Mouse (Mus musculus) ES-Bruce4 (cell line): ENCODE data around the gene Crat. TPM values are rescaled to one million over a fixed set of nuclear protein-coding genes. Genes with fewer than 3 reads are reported as not detected.

Source experiments
- H3K27ac ChIP-seq: 2 replicates; pipeline ENCODE4 v1.5.1; 2012; ENCODE audit warnings: low read length, inconsistent platforms; ENCODE audit not compliant: insufficient read depth
- H3K27me3 ChIP-seq: 2 replicates; pipeline ENCODE4 v1.6.1; 2012; ENCODE audit warnings: mild to moderate bottlenecking, low read length, inconsistent platforms; ENCODE audit not compliant: control insufficient read depth, poor library complexity, insufficient read depth, severe bottlenecking
- H3K36me3 ChIP-seq: 2 replicates; pipeline ENCODE4 v1.6.1; 2012; ENCODE audit warnings: inconsistent platforms, mild to moderate bottlenecking, low read length, moderate library complexity; ENCODE audit not compliant: control insufficient read depth, poor library complexity, insufficient read depth, severe bottlenecking
- H3K4me1 ChIP-seq: one replicate; pipeline ENCODE4 v1.8.1; 2011; ENCODE audit warnings: low read length; ENCODE audit not compliant: control insufficient read depth, insufficient read depth
- H3K4me3 ChIP-seq: 2 replicates; pipeline ENCODE4 v1.5.1; 2011; ENCODE audit warnings: low read depth, mild to moderate bottlenecking, low read length
- H3K9ac ChIP-seq: 2 replicates; pipeline ENCODE4 v1.6.1; 2012; ENCODE audit warnings: low read depth, mild to moderate bottlenecking, inconsistent platforms; ENCODE audit not compliant: poor library complexity, severe bottlenecking
- H3K9me3 ChIP-seq: replicated peaks from 2 replicates; pipeline ENCODE4 v1.6.1; 2012; ENCODE audit warnings: mild to moderate bottlenecking, low read length, inconsistent platforms; ENCODE audit not compliant: control insufficient read depth, poor library complexity, insufficient read depth, severe bottlenecking
- CTCF ChIP-seq: IDR thresholded peaks from one replicate; pipeline ENCODE4 v1.8.1; 2011; ENCODE audit warnings: low read depth, low read length
- EP300 ChIP-seq: IDR thresholded peaks from 2 replicates; pipeline ENCODE4 v1.6.1; 2011; ENCODE audit warnings: low read depth, low read length; ENCODE audit not compliant: insufficient read depth
- POLR2A ChIP-seq: IDR thresholded peaks from one replicate; pipeline ENCODE4 v1.8.1; 2011; ENCODE audit warnings: low read length; ENCODE audit not compliant: insufficient read depth
- polyA plus RNA-seq: library from polyadenylated mRNA; stranded (reverse); fragments of >200 nt; gene quantifications from 2 replicates; pipeline ENCODE4 v1.2.4, GENCODE M21; 2011; ENCODE audit warnings: low read depth; ENCODE audit not compliant: missing spikeins, insufficient read depth, insufficient read length

The Crat gene
- polyA plus RNA-seq, result 8.9 and 12.3 TPM in 2 replicates

DNA sequence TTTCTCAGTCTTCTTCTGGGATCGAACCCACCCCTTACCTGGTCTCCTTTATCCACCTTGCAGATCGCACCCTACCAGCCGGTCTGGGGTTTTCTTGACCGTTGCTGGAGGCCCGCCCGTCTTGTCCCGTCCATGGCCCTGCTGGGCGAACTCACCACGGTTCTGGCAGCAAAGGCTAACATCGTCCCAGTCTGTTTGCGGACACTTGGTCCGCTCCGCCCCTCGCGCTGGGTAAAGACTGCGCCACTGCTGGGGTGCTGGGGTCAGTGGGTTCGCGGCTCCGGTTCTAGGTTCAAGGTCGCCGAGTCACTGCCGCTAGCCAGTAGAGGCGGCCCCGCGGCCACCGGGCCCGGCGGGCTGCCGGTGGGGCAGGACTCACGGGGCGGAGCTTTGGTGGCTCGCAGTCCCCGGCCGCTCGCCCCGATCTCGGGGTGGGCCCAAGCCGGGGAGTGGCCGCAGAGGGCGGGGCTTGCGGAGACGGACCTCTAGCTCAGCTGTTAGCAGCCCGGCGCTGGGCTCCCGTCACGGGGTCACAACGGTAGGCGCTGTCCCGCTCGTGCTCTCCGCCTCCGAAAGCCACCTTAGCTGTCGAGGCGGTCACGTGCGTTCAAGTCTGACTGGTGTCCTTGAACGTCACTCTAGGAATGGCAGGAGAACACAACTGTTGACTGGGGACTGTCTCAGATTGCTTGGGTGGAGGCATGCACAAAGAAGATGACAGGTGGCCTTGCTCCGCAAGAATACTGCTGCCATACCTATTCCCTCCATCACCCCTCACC is at the start of gene Crat:
Gene Crat (minus strand): TSS at position 657 of the 779 bp plus-strand sequence.
- Histone ChIP-seq H3K4me1 (no peaks in the 10 kb centered on the region), H3K27me3 (no peaks in the 10 kb centered on the region), H3K9ac (peak within 1 kb of the TSS; percentile 98), H3K4me3 (peak within 1 kb of the TSS; percentile 86), H3K36me3 (no peaks in the 10 kb centered on the region), H3K27ac (peak within 1 kb of the TSS; percentile 27), H3K9me3 (no peaks in the 10 kb centered on the region)
- TF ChIP-seq CTCF, result no peak
- 0 out of 2 replicates have a peak, but pooled peaks have one; percentile 52 for TF ChIP-seq EP300
- TF ChIP-seq POLR2A, result no peak

DNA sequence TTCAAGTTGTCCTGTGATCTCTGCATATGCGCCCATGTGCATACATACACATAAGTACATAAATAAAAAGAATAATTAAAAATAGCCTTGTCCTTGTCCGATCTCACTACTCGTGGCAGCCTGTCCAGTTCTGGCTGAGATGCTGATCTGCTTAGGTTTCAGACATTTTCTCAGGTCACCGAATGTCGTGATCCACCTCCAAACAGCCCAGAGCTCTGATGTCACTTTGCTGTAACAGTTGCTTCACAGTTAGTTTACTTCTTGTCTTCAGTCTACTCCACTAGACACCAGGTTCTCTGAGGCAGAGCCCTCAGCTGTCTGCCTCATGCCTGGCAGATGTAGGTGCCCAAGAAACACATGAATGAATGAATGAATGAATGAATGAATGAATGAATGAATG is 48.8 kb upstream of the Crat start:
- no peak overlapping the region for H3K4me3 ChIP-seq
- no peak overlapping the region for H3K27ac ChIP-seq
- H3K4me1 ChIP-seq, result peaks cover 5% of the 10 kb centered on the region
- H3K36me3 ChIP-seq, result no peaks in the 10 kb centered on the region
- TF ChIP-seq CTCF (no peak), EP300 (no peak), POLR2A (no peak)
- no peaks in the 10 kb centered on the region for H3K27me3 ChIP-seq
- H3K9me3 ChIP-seq, result no peaks in the 10 kb centered on the region
- no peak overlapping the region for H3K9ac ChIP-seq

DNA sequence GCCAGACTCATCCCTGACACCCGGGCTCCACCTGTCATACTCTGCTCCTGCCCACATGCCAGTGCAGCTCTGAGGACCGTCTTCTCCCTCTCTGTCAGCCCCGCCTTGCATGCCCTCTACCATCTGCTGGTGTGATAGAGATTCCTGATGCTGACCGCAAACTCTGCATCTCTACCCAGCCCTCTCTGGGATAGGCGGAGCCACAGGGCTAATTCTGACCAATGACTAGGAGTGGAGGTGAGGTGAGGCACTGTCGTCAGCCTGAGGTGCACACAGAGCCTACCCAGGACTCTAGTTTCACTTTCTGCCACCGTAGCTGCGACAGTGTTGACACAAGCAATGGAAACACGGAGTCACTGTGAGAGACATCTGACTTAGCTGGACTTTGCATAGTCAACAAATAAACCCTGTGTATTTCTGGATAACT is 48.3 kb upstream of the Crat start:
- H3K27me3 ChIP-seq, result no peaks in the 10 kb centered on the region
- H3K4me1 ChIP-seq, result peaks cover 3% of the 10 kb centered on the region
- H3K9ac ChIP-seq, result no peak overlapping the region
- H3K4me3 ChIP-seq, result no peak overlapping the region
- no peaks in the 10 kb centered on the region for H3K9me3 ChIP-seq
- H3K36me3 ChIP-seq, result no peaks in the 10 kb centered on the region
- TF ChIP-seq EP300, result no peak
- no peak for TF ChIP-seq POLR2A
- TF ChIP-seq CTCF, result no peak
- no peak overlapping the region for H3K27ac ChIP-seq

DNA sequence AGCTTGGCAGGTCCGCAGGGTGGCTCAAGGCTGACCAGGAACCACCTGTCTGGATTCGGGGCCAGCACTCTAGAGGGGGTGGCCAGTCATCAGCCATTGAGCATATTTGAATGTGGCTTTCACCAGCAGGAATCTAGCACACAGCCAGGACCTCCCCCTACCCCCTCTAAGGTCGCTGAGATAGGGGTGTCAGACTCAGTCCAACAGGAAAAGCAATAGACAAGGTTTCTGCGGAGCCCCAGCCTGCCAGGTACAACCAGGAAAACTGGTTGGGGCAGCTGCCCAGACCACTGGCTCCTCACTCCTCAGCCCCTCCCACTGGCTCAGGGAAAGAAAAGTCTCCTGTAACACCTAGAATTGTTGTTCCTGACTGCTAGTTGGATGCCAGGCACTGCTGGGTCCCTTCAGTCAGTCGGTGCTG is 47.7 kb upstream of the Crat start:
- H3K36me3 ChIP-seq, result no peaks in the 10 kb centered on the region
- no peak overlapping the region for H3K4me3 ChIP-seq
- peaks cover 2% of the 10 kb centered on the region for H3K4me1 ChIP-seq
- H3K9ac ChIP-seq, result no peak overlapping the region
- H3K27me3 ChIP-seq, result no peaks in the 10 kb centered on the region
- no peak overlapping the region for H3K27ac ChIP-seq
- TF ChIP-seq CTCF, result no peak
- no peak for TF ChIP-seq POLR2A
- no peak for TF ChIP-seq EP300
- no peaks in the 10 kb centered on the region for H3K9me3 ChIP-seq

DNA sequence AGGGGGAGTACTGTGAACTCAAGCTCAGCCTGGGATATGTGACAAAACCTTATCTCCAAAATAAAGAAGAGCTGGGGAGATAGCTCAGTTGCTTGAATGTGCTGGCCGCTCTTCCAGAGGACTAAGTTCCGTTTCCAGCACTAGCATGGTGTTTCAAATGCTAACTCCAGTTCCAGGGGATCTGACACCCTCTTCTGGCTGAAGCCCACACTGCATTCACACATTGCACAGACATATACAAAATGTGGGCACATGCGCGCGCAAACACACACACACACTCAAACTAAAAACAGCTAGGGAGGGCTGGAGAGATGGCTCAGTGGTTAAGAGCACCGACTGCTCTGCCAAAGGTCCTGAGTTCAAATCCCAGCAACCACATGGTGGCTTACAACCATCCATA is 43.6 kb upstream of the Crat start:
- no peaks in the 10 kb centered on the region for H3K9me3 ChIP-seq
- no peaks in the 10 kb centered on the region for H3K27me3 ChIP-seq
- H3K4me1 ChIP-seq, result peaks cover 2% of the 10 kb centered on the region
- H3K36me3 ChIP-seq, result no peaks in the 10 kb centered on the region
- no peak overlapping the region for H3K27ac ChIP-seq
- TF ChIP-seq CTCF, result peak; percentile 52
- TF ChIP-seq POLR2A, result no peak
- no peak for TF ChIP-seq EP300
- H3K9ac ChIP-seq, result no peak overlapping the region
- H3K4me3 ChIP-seq, result no peak overlapping the region

DNA sequence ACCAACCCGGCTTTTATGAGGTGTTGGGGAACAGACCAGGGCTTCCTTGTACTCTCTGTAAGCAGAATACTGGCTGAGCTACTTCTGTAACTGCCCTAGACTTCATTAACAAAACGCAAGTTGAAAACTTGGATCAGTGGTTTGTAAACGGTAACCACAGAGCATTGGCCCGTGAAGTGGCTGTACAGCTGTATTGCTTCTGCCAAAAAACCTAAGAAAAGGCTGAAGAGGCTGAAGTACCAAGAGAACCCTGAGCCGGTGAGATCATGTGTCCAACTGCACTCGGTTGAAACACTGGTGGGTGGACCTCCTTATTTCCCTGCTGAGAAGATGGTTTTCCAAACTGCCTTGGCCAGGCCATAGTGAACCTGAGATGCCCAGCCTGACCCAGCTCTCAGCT is 42.7 kb upstream of the Crat start:
- Histone ChIP-seq H3K4me1 (no peaks in the 10 kb centered on the region), H3K36me3 (no peaks in the 10 kb centered on the region), H3K9me3 (no peaks in the 10 kb centered on the region), H3K27me3 (no peaks in the 10 kb centered on the region), H3K27ac (no peak overlapping the region), H3K4me3 (no peak overlapping the region), H3K9ac (no peak overlapping the region)
- no peak for TF ChIP-seq CTCF
